Mouse (Mus musculus): ENCODE results near the gene Gzf1. TPM values are rescaled to one million over a fixed set of nuclear protein-coding genes. Genes with fewer than 3 reads are reported as not detected.

Gene Gzf1
- polyA plus RNA-seq (2012; rRNA removed; ENCODE audit: low replicate concordance): 13.8 and 15.9 TPM in 2 replicates

DNA sequence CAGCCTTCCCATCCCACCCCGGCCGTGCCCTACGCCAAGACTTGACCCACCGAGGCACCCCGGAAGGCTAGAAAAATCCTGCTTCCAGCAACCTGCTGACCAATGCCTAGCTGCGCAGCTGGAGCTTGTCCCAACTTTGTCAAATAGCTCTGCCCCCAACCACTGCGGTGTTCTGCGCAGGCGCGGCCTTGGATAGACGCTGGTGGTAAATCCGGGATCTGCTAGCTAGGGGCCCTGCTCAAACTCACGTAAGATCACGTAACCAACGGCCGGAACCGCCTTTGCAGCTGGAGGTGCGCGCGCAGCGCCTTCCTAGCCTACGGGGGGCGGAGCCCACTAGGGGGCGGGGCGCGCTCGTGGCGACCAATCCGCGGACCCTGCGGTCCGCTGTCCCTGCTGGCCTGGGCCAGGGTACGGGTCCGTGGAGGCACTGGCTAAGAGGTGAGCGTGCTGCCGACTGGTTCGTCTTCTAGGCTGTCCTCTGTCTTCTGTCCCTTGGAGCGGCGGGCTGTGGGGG lies at the start of gene Gzf1:
TSS of gene Gzf1 (plus strand) at position 249 of the 517 bp plus-strand sequence.

DNA sequence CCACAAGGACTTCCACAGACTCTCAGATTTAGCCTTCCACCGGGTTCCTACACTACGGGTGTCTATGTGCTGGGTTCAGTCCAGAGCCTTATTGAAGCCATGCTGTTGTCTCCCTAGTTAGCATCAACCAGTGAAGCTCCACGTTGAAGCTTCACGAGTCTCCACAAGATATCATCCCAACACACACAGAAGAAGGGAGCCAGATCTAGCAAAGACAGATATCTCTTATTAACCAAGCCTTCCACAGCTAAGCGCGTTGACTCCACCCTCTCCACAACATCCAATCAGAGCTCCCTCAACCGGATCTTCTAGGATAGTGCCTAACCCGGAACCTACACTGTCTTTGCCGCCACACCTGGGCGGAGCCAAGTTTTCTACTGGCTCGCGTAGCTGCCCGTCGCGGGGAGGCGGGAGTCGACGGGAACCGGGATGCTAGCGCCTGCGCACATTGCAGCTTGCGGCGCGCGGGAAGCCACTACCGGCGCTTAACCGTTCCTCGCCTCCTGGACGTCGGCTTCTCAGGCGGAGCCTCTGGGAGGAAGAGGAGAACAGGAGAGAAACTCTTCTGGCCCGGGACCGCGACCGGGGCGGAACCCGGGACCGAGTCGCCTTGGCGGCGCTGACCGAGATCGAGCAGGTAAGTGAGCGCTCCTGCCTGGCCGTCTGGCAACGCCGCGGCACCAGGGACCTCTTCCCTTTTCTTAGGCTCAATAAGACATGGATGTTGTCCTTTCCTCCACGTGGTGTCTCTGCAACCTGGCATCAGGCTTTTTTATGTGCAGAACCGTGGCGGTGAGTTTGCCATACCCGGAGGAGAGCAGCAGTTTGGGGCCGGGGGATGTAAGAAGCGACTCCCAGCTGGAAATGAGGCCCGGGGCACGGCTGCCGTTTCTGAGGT lies 8.4 kb upstream of the Gzf1 start, which contains the start of gene Nxt1:
TSS of gene Nxt1 (plus strand) at position 403 of the 898 bp plus-strand sequence.

GRCm38 (mm10) chr2:148732327-148733000 lies 51.6 kb downstream of the Gzf1 start, which contains the start of gene Napb:
TSS of gene Napb (minus strand) at chr2:148732467.

Other genes with a start within 250 kb of the Gzf1 start
- gene Cd93, start 237.5 kb upstream of the Gzf1 start, polyA plus RNA-seq (2012; rRNA removed; ENCODE audit: low replicate concordance): 43.5 and 51.9 TPM in 2 replicates
- 18.0 and 34.5 TPM in 2 replicates for gene Nxt1, start 8.4 kb upstream of the Gzf1 start, polyA plus RNA-seq (2012; rRNA removed; ENCODE audit: low replicate concordance)
- 1.2 and 1.7 TPM in 2 replicates for gene Napb, start 51.4 kb downstream of the Gzf1 start, polyA plus RNA-seq (2012; rRNA removed; ENCODE audit: low replicate concordance)
- not detected in 2 replicates for gene Cstl1, start 69.3 kb downstream of the Gzf1 start, polyA plus RNA-seq (2012; rRNA removed; ENCODE audit: low replicate concordance)
- 1.1 TPM in 1 of 2 replicates, not detected in the other for gene Cst11, start 90.5 kb downstream of the Gzf1 start, polyA plus RNA-seq (2012; rRNA removed; ENCODE audit: low replicate concordance)
- not detected in 2 replicates for gene 8030411F24Rik, start 101.0 kb downstream of the Gzf1 start, polyA plus RNA-seq (2012; rRNA removed; ENCODE audit: low replicate concordance)
- 0.39 TPM in 1 of 2 replicates, not detected in the other for gene Cst12, start 108.3 kb downstream of the Gzf1 start, polyA plus RNA-seq (2012; rRNA removed; ENCODE audit: low replicate concordance)
- gene Cst8, start 117.8 kb downstream of the Gzf1 start, polyA plus RNA-seq (2012; rRNA removed; ENCODE audit: low replicate concordance): 0.76 TPM in 1 of 2 replicates, not detected in the other
- gene Cst13, start 139.1 kb downstream of the Gzf1 start, polyA plus RNA-seq (2012; rRNA removed; ENCODE audit: low replicate concordance): not detected in 2 replicates
- gene Cst9, start 154.1 kb downstream of the Gzf1 start, polyA plus RNA-seq (2012; rRNA removed; ENCODE audit: low replicate concordance): not detected in 2 replicates
- 2.5 and 2.6 TPM in 2 replicates for gene 9230104L09Rik, start 184.0 kb downstream of the Gzf1 start, polyA plus RNA-seq (2012; rRNA removed; ENCODE audit: low replicate concordance)
- 1,165 and 1,988 TPM in 2 replicates for gene Cst3, start 194.7 kb downstream of the Gzf1 start, polyA plus RNA-seq (2012; rRNA removed; ENCODE audit: low replicate concordance)